Mouse (Mus musculus): ENCODE results near the gene Mmp15. TPM values are rescaled to one million over a fixed set of nuclear protein-coding genes. Genes with fewer than 3 reads are reported as not detected.

Gene Mmp15
- polyA plus RNA-seq, 1 experiment = 45.1 TPM

DNA sequence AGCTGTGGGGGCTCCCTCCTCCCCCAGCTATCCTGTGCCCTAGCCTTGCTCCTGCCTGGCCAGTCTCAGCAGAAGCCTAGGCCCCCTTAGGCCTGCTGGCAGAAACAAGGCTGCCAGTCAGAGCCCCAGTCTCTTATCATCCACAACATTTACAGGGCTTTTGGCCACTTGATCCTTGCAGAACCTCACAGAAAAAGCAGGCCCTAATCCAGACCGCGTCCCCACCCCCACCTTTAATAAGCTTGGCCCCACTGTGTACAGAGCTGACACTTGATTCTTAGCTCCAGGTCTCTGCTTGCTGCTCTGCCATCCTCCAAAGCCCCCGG, 8.9 kb downstream of the Mmp15 start:
- Histone ChIP-seq H3ac (ENCODE audit: control insufficient read depth, insufficient read length) (no peak overlapping the region), H3K4me2 (ENCODE audit: low read depth) (no peak overlapping the region), H3K27me3 (ENCODE audit: control insufficient read depth, insufficient read depth, insufficient read length) (no peaks in the 10 kb centered on the region), H3K79me2 (ENCODE audit: control insufficient read depth, insufficient read depth) (peaks cover 10% of the 10 kb centered on the region), H3K36me3 (ENCODE audit: control insufficient read depth, insufficient read depth) (no peaks in the 10 kb centered on the region), H3K4me3 (no peak overlapping the region)
- TF ChIP-seq MYOG (IDR thresholded peaks at IDR 0.05; ENCODE audit: control insufficient read depth in 1 of 3, insufficient read depth in 1 of 3, insufficient read length in 2 of 3, low read depth in 2 of 3) (no peak), SRF (IDR thresholded peaks at IDR 0.05; ENCODE audit: control insufficient read depth, insufficient read length, low read depth) (no peak), TCF3 (IDR thresholded peaks at IDR 0.05; ENCODE audit: insufficient read length, low read depth) (no peak), POLR2AphosphoS2 (IDR thresholded peaks at IDR 0.05; ENCODE audit: insufficient read length, low read depth) (no peak), POLR2A (IDR thresholded peaks at IDR 0.05; ENCODE audit: insufficient read length, low read depth) (no peak), MAX (IDR thresholded peaks at IDR 0.05; ENCODE audit: low read depth) (no peak), E2F4 (IDR thresholded peaks at IDR 0.05; ENCODE audit: insufficient read depth) (no peak), CEBPB (IDR thresholded peaks at IDR 0.05; ENCODE audit: insufficient read depth, poor library complexity, severe bottlenecking) (no peak), USF1 (IDR thresholded peaks at IDR 0.05; ENCODE audit: low read depth) (no peak)

DNA sequence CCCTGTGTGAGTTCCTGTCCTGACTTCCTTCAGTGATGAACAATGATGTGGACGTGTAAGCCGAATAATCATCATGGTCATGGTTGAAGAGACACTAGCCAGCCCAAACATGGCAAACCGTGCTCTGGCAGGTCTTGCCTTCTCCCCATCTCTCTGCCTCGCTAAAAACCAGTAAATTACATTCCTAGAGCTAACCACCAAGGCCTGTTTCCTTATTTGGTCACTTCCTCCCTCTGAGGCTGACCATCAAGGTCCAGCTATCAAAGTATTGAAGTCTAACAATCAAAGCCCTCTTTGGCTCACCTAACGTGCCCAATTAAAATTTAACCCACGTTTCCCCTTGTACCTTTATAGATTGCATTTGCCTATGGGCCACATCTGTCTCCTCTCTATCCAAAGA, 10.2 kb downstream of the Mmp15 start:
- no peak overlapping the region for H3K4me3 ChIP-seq
- no peak overlapping the region for H3ac ChIP-seq (ENCODE audit: control insufficient read depth, insufficient read length)
- H3K36me3 ChIP-seq (ENCODE audit: control insufficient read depth, insufficient read depth) = no peaks in the 10 kb centered on the region
- no peak overlapping the region for H3K4me2 ChIP-seq (ENCODE audit: low read depth)
- H3K27me3 ChIP-seq (ENCODE audit: control insufficient read depth, insufficient read depth, insufficient read length) = no peaks in the 10 kb centered on the region
- H3K79me2 ChIP-seq (ENCODE audit: control insufficient read depth, insufficient read depth) = peaks cover 10% of the 10 kb centered on the region
- TF ChIP-seq POLR2A (IDR thresholded peaks at IDR 0.05; ENCODE audit: insufficient read length, low read depth) (no peak), REST (IDR thresholded peaks at IDR 0.05; ENCODE audit: insufficient read depth, insufficient read length) (no peak), TCF12 (IDR thresholded peaks at IDR 0.05; ENCODE audit: insufficient read depth, poor library complexity, severe bottlenecking) (no peak), MAX (IDR thresholded peaks at IDR 0.05; ENCODE audit: low read depth) (no peak), POLR2AphosphoS2 (IDR thresholded peaks at IDR 0.05; ENCODE audit: insufficient read length, low read depth) (no peak), SRF (IDR thresholded peaks at IDR 0.05; ENCODE audit: control insufficient read depth, insufficient read length, low read depth) (peak; percentile 83), MYOG (IDR thresholded peaks at IDR 0.05; ENCODE audit: control insufficient read depth in 1 of 3, insufficient read depth in 1 of 3, insufficient read length in 2 of 3, low read depth in 2 of 3) (no peak)

- Histone ChIP-seq H3K79me2 (ENCODE audit: control insufficient read depth, insufficient read depth) (peaks cover 6% of the 10 kb centered on the region), H3K4me2 (ENCODE audit: low read depth) (no peak overlapping the region), H3K36me3 (ENCODE audit: control insufficient read depth, insufficient read depth) (no peaks in the 10 kb centered on the region), H3ac (ENCODE audit: control insufficient read depth, insufficient read length) (no peak overlapping the region), H3K27me3 (ENCODE audit: control insufficient read depth, insufficient read depth, insufficient read length) (no peaks in the 10 kb centered on the region), H3K4me3 (no peak overlapping the region)
- TF ChIP-seq TCF3 (IDR thresholded peaks at IDR 0.05; ENCODE audit: insufficient read length, low read depth) (no peak), MYOG (IDR thresholded peaks at IDR 0.05; ENCODE audit: control insufficient read depth in 1 of 3, insufficient read depth in 1 of 3, insufficient read length in 2 of 3, low read depth in 2 of 3) (no peak), POLR2AphosphoS2 (IDR thresholded peaks at IDR 0.05; ENCODE audit: insufficient read length, low read depth) (no peak)
Measured at GRCm38 (mm10) chr8:95363849-95364248, 11.8 kb downstream of the Mmp15 start.

- no peaks in the 10 kb centered on the region for H3K27me3 ChIP-seq (ENCODE audit: control insufficient read depth, insufficient read depth, insufficient read length)
- no peak overlapping the region for H3ac ChIP-seq (ENCODE audit: control insufficient read depth, insufficient read length)
- TF ChIP-seq MYOD1 (IDR thresholded peaks at IDR 0.05; ENCODE audit: control insufficient read depth in 1 of 3, insufficient read length in 2 of 3, low read depth in 2 of 3) (no peak), SRF (IDR thresholded peaks at IDR 0.05; ENCODE audit: control insufficient read depth, insufficient read length, low read depth) (no peak), TCF12 (IDR thresholded peaks at IDR 0.05; ENCODE audit: insufficient read depth, poor library complexity, severe bottlenecking) (no peak), MYOG (IDR thresholded peaks at IDR 0.05; ENCODE audit: control insufficient read depth in 1 of 3, insufficient read depth in 1 of 3, insufficient read length in 2 of 3, low read depth in 2 of 3) (no peak), E2F4 (IDR thresholded peaks at IDR 0.05; ENCODE audit: insufficient read depth) (no peak), MAX (IDR thresholded peaks at IDR 0.05; ENCODE audit: low read depth) (no peak)
- H3K79me2 ChIP-seq (ENCODE audit: control insufficient read depth, insufficient read depth) = no peaks in the 10 kb centered on the region
- H3K4me3 ChIP-seq = no peak overlapping the region
- H3K4me2 ChIP-seq (ENCODE audit: low read depth) = no peak overlapping the region
- H3K36me3 ChIP-seq (ENCODE audit: control insufficient read depth, insufficient read depth) = no peaks in the 10 kb centered on the region
Measured at GRCm38 (mm10) chr8:95369581-95370326, 17.7 kb downstream of the Mmp15 start.

- Histone ChIP-seq H3K4me3 (no peak overlapping the region), H3K4me2 (ENCODE audit: low read depth) (no peak overlapping the region), H3K79me2 (ENCODE audit: control insufficient read depth, insufficient read depth) (no peaks in the 10 kb centered on the region), H3K36me3 (ENCODE audit: control insufficient read depth, insufficient read depth) (no peaks in the 10 kb centered on the region), H3K27me3 (ENCODE audit: control insufficient read depth, insufficient read depth, insufficient read length) (no peaks in the 10 kb centered on the region), H3ac (ENCODE audit: control insufficient read depth, insufficient read length) (no peak overlapping the region)
- no peak for TF ChIP-seq MAX (IDR thresholded peaks at IDR 0.05; ENCODE audit: low read depth)
Measured at GRCm38 (mm10) chr8:95373389-95374002, 21.4 kb downstream of the Mmp15 start.
